Mouse (Mus musculus) myocyte (in vitro differentiated cells): ENCODE measurements at regions not wholly inside any gene's neighbourhood (a gene's known extent, or its start where the extent isn't known, plus 50 kb on each side); places are given as distances from the start of the nearest gene placed in this dataset.
A peak's percentile ranks its signal among the peaks of the same experiment; 100 is the strongest.
"Not testable (repeated sequence)": the region's sequence is repeated elsewhere in the genome, so short reads cannot be mapped to it uniquely, and the experiment has no call there.

ENCODE experiments used
- H3K27me3 ChIP-seq: one replicate; pipeline ENCODE4 v1.6.1; 2011; ENCODE audit not compliant: control insufficient read depth, insufficient read depth, insufficient read length
- H3K36me3 ChIP-seq: one replicate; pipeline ENCODE4 v1.6.1; 2011; ENCODE audit not compliant: control insufficient read depth, insufficient read depth
- H3K4me2 ChIP-seq: one replicate; pipeline ENCODE4 v1.6.1; 2011; ENCODE audit warnings: low read depth, control low read depth
- H3K4me3 ChIP-seq: one replicate; pipeline ENCODE4 v1.5.1; 2011; ENCODE audit warnings: mild to moderate bottlenecking, control low read depth, moderate library complexity
- H3K79me2 ChIP-seq: one replicate; pipeline ENCODE4 v1.6.1; 2011; ENCODE audit not compliant: control insufficient read depth, insufficient read depth
- H3ac ChIP-seq: one replicate; pipeline ENCODE4 v1.6.1; 2011; ENCODE audit not compliant: control insufficient read depth, insufficient read length
- CEBPB ChIP-seq: IDR thresholded peaks from 2 replicates; pipeline ENCODE4 v1.6.1; 2011; ENCODE audit warnings: mild to moderate bottlenecking, moderate library complexity; ENCODE audit not compliant: poor library complexity, insufficient read depth, severe bottlenecking
- E2F4 ChIP-seq: IDR thresholded peaks from one replicate; pipeline ENCODE4 v1.6.1; 2011; ENCODE audit warnings: mild to moderate bottlenecking, control low read depth, moderate library complexity; ENCODE audit not compliant: insufficient read depth
- MAX ChIP-seq: IDR thresholded peaks from one replicate; pipeline ENCODE4 v1.6.1; 2011; ENCODE audit warnings: low read depth, mild to moderate bottlenecking, control low read depth
- MYOD1 ChIP-seq, 3 experiments: IDR thresholded peaks; one replicate each; pipeline ENCODE4 v1.6.1; 2011; ENCODE audit warnings: control low read depth in 2 of 3, low read depth in 2 of 3, mild to moderate bottlenecking in 2 of 3, moderate library complexity in 1 of 3; ENCODE audit not compliant: insufficient read length in 2 of 3, control insufficient read depth in 1 of 3
- MYOG ChIP-seq, 3 experiments: IDR thresholded peaks; one replicate each; pipeline ENCODE4 v1.6.1; 2011; ENCODE audit warnings: control low read depth in 2 of 3, low read depth in 2 of 3, mild to moderate bottlenecking in 2 of 3; ENCODE audit not compliant: insufficient read length in 2 of 3, control insufficient read depth in 1 of 3, insufficient read depth in 1 of 3
- POLR2A ChIP-seq: IDR thresholded peaks from one replicate; pipeline ENCODE4 v1.6.1; 2011; ENCODE audit warnings: low read depth, mild to moderate bottlenecking, control low read depth, moderate library complexity; ENCODE audit not compliant: insufficient read length
- POLR2AphosphoS2 ChIP-seq: IDR thresholded peaks from one replicate; pipeline ENCODE4 v1.6.1; 2011; ENCODE audit warnings: low read depth, control low read depth; ENCODE audit not compliant: insufficient read length
- REST ChIP-seq: IDR thresholded peaks from one replicate; pipeline ENCODE4 v1.6.1; 2011; ENCODE audit warnings: mild to moderate bottlenecking, control low read depth, moderate library complexity; ENCODE audit not compliant: insufficient read depth, insufficient read length
- SRF ChIP-seq: IDR thresholded peaks from one replicate; pipeline ENCODE4 v1.6.1; 2011; ENCODE audit warnings: low read depth; ENCODE audit not compliant: control insufficient read depth, insufficient read length
- TCF12 ChIP-seq: IDR thresholded peaks from one replicate; pipeline ENCODE4 v1.6.1; 2011; ENCODE audit warnings: mild to moderate bottlenecking, control low read depth; ENCODE audit not compliant: poor library complexity, insufficient read depth, severe bottlenecking
- TCF3 ChIP-seq: IDR thresholded peaks from one replicate; pipeline ENCODE4 v1.6.1; 2011; ENCODE audit warnings: low read depth, control low read depth; ENCODE audit not compliant: insufficient read length
- USF1 ChIP-seq: IDR thresholded peaks from one replicate; pipeline ENCODE4 v1.6.1; 2011; ENCODE audit warnings: low read depth, mild to moderate bottlenecking, control low read depth, moderate library complexity

GRCm38 (mm10) chr10:108111398-108111797 lies 50.6 kb upstream of the Ppp1r12a start:
- H3K79me2 ChIP-seq: no peaks in the 10 kb centered on the region

GRCm38 (mm10) chr10:108110891-108111290 lies 51.1 kb upstream of the Ppp1r12a start:
- H3ac ChIP-seq: no peak overlapping the region
- no peak overlapping the region for H3K4me3 ChIP-seq
- H3K27me3 ChIP-seq: no peaks in the 10 kb centered on the region
- no peaks in the 10 kb centered on the region for H3K79me2 ChIP-seq
- TF ChIP-seq TCF12 (no peak), POLR2A (no peak), TCF3 (no peak), CEBPB (no peak), REST (no peak), POLR2AphosphoS2 (no peak), E2F4 (no peak), USF1 (no peak), MYOD1 (IDR thresholded peaks at IDR 0.05; ENCODE audit: control insufficient read depth in 1 of 3, insufficient read length in 2 of 3, low read depth in 2 of 3) (no peak), MAX (no peak), SRF (no peak), MYOG (IDR thresholded peaks at IDR 0.05; ENCODE audit: control insufficient read depth in 1 of 3, insufficient read depth in 1 of 3, insufficient read length in 2 of 3, low read depth in 2 of 3) (no peak)
- H3K4me2 ChIP-seq: no peak overlapping the region
- no peaks in the 10 kb centered on the region for H3K36me3 ChIP-seq

More at GRCm38 (mm10) chr10:108111398-108111797, 50.6 kb upstream of the Ppp1r12a start:
- no peak overlapping the region for H3ac ChIP-seq
- H3K4me2 ChIP-seq: no peak overlapping the region
- no peak overlapping the region for H3K4me3 ChIP-seq
- H3K27me3 ChIP-seq: no peaks in the 10 kb centered on the region
- TF ChIP-seq REST: no peak
- TF ChIP-seq SRF: no peak
- TF ChIP-seq MAX: no peak
- H3K36me3 ChIP-seq: no peaks in the 10 kb centered on the region

- Histone ChIP-seq H3K4me3 (no peak overlapping the region), H3K79me2 (no peaks in the 10 kb centered on the region), H3ac (no peak overlapping the region), H3K27me3 (no peaks in the 10 kb centered on the region), H3K36me3 (no peaks in the 10 kb centered on the region), H3K4me2 (no peak overlapping the region)
- no peak for TF ChIP-seq POLR2AphosphoS2
- TF ChIP-seq E2F4: no peak
- TF ChIP-seq TCF3: no peak
- TF ChIP-seq MAX: no peak
- no peak for TF ChIP-seq SRF
- no peak for TF ChIP-seq POLR2A
Measured at GRCm38 (mm10) chr10:108110197-108110596, 51.8 kb upstream of the Ppp1r12a start.

- H3K79me2 ChIP-seq, H3K27me3 ChIP-seq, H3K36me3 ChIP-seq, H3ac ChIP-seq, H3K4me3 ChIP-seq, H3K4me2 ChIP-seq: not testable (repeated sequence)
Measured at GRCm38 (mm10) chr10:108108500-108108899, 53.5 kb upstream of the Ppp1r12a start.

GRCm38 (mm10) chr10:108101521-108101920 lies 60.5 kb upstream of the Ppp1r12a start:
- Histone ChIP-seq H3K36me3 (no peaks in the 10 kb centered on the region), H3K79me2 (no peaks in the 10 kb centered on the region), H3K27me3 (no peaks in the 10 kb centered on the region), H3K4me3 (no peak overlapping the region), H3K4me2 (no peak overlapping the region), H3ac (no peak overlapping the region)
- no peak for TF ChIP-seq USF1
- TF ChIP-seq REST: no peak
- TF ChIP-seq MAX: no peak
- TF ChIP-seq POLR2AphosphoS2: no peak
- no peak for TF ChIP-seq MYOD1 (IDR thresholded peaks at IDR 0.05; ENCODE audit: control insufficient read depth in 1 of 3, insufficient read length in 2 of 3, low read depth in 2 of 3)
- no peak for TF ChIP-seq MYOG (IDR thresholded peaks at IDR 0.05; ENCODE audit: control insufficient read depth in 1 of 3, insufficient read depth in 1 of 3, insufficient read length in 2 of 3, low read depth in 2 of 3)
- TF ChIP-seq CEBPB: no peak
- TF ChIP-seq POLR2A: no peak
- TF ChIP-seq SRF: no peak
- TF ChIP-seq TCF12: no peak
- TF ChIP-seq E2F4: no peak
- no peak for TF ChIP-seq TCF3

GRCm38 (mm10) chr10:108093043-108093442 lies 69.0 kb upstream of the Ppp1r12a start:
- Histone ChIP-seq H3K36me3 (no peaks in the 10 kb centered on the region), H3K27me3 (no peaks in the 10 kb centered on the region), H3K4me3 (no peak overlapping the region), H3K79me2 (no peaks in the 10 kb centered on the region), H3ac (no peak overlapping the region), H3K4me2 (peak overlapping the region; percentile 35)
- TF ChIP-seq REST (no peak), MYOD1 (IDR thresholded peaks at IDR 0.05; ENCODE audit: control insufficient read depth in 1 of 3, insufficient read length in 2 of 3, low read depth in 2 of 3) (no peak), CEBPB (no peak), E2F4 (no peak), MYOG (IDR thresholded peaks at IDR 0.05; ENCODE audit: control insufficient read depth in 1 of 3, insufficient read depth in 1 of 3, insufficient read length in 2 of 3, low read depth in 2 of 3) (no peak), SRF (no peak), MAX (no peak), USF1 (no peak), POLR2AphosphoS2 (no peak), POLR2A (no peak), TCF3 (no peak), TCF12 (no peak)
